Mouse (Mus musculus): Measurements from ENCODE around the gene Slc38a4.

DNA sequence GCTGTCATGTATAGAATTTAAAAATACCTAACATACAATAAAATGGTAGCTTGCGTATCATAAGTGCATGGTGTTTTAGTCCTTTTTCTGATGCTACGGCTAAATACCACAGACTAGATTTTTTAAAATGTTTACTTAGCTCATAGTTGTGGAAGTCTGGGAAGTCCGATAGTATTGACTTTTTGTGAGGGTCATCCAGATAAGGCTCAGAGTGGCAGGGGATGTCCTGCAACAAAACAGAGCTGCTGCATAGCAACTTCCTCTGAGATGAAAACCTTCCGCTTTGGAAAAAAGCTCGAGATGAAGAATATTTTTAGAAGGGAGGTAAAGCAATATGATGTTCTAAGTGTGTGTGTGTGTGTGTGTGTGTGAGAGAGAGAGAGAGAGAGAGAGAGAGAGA lies 11.2 kb upstream of the Slc38a4 start:
- TF ChIP-seq CTCF (IDR thresholded peaks at IDR 0.05; ENCODE audit: low read depth, low read length), result no peak
- TF ChIP-seq POLR2A (IDR thresholded peaks at IDR 0.05; ENCODE audit: borderline replicate concordance, low read depth, low read length), result no peak
